Mouse (Mus musculus) heart, embryonic 14.5 days (tissue): Measurements from ENCODE around the gene Nedd1. TPM values are rescaled to one million over a fixed set of nuclear protein-coding genes. Genes with fewer than 3 reads are reported as not detected.

Experiments used
- ATAC-seq: fragments of 200-750 bp; cut with Nextera tagmentation; 2 replicates; pipeline ENCODE4 v1.8.0; 2017; ENCODE audit warnings: low read depth, moderate TSS enrichment; ENCODE audit not compliant: insufficient number of reproducible peaks, insufficient read depth, low FRiP score
- H3K27ac ChIP-seq, 2 experiments: fragments of 200-500 bp in 1 of 2; fragments of 300-500 bp in 1 of 2; sonication (generic) in 1 of 2; replicated peaks in 1 of 2; 2 replicates each; pipeline ENCODE4 v1.5.1; 2012 to 2014; ENCODE audit warnings: low read depth in 2 of 2, low read length in 2 of 2, control low read depth in 1 of 2, mild to moderate bottlenecking in 1 of 2, mixed read lengths in 1 of 2; ENCODE audit not compliant: control insufficient read depth in 1 of 2, insufficient read depth in 1 of 2
- H3K27me3 ChIP-seq: fragments of 300-500 bp; sonication (generic); 2 replicates; pipeline ENCODE4 v1.6.1; 2014; ENCODE audit warnings: mild to moderate bottlenecking, low read length, control low read depth; ENCODE audit not compliant: control insufficient read depth, insufficient read depth
- H3K36me3 ChIP-seq: fragments of 300-500 bp; sonication (generic); 2 replicates; pipeline ENCODE4 v1.6.1; 2014; ENCODE audit warnings: mild to moderate bottlenecking, control low read depth, low read length, mixed read lengths; ENCODE audit not compliant: control insufficient read depth, insufficient read depth
- H3K4me1 ChIP-seq, 2 experiments: fragments of 200-500 bp in 1 of 2; fragments of 300-500 bp in 1 of 2; sonication (generic) in 1 of 2; 2 replicates each; pipeline ENCODE4 v1.6.1; 2012 to 2014; ENCODE audit warnings: low read length in 2 of 2, control low read depth in 1 of 2, mixed read lengths in 1 of 2; ENCODE audit not compliant: control insufficient read depth in 2 of 2, insufficient read depth in 2 of 2
- H3K4me2 ChIP-seq: fragments of 300-500 bp; sonication (generic); 2 replicates; pipeline ENCODE4 v1.6.1; 2014; ENCODE audit warnings: mild to moderate bottlenecking, low read length
- H3K4me3 ChIP-seq, 2 experiments: fragments of 200-500 bp in 1 of 2; fragments of 300-500 bp in 1 of 2; sonication (generic) in 1 of 2; 2 replicates each; pipeline ENCODE4 v1.5.1; 2012 to 2014; ENCODE audit warnings: low read length in 2 of 2, mild to moderate bottlenecking in 2 of 2, control low read depth in 1 of 2, low read depth in 1 of 2, moderate library complexity in 1 of 2; ENCODE audit not compliant: control insufficient read depth in 1 of 2, insufficient read depth in 1 of 2
- H3K9ac ChIP-seq: fragments of 300-500 bp; sonication (generic); 2 replicates; pipeline ENCODE4 v1.6.1; 2014; ENCODE audit warnings: mild to moderate bottlenecking, low read length
- H3K9me3 ChIP-seq: fragments of 300-500 bp; sonication (generic); 2 replicates; pipeline ENCODE4 v1.6.1; 2016; ENCODE audit warnings: low read length, control low read depth; ENCODE audit not compliant: control insufficient read depth
- WGBS: fragments of 180-500 bp; shearing (Covaris S2); extraction: QIAGEN DNeasy Blood & Tissue Kit; methylation state at CpG from one replicate; pipeline ENCODE4 v1.1.7; 2014; 5-methylcytosine and 5-hydroxymethylcytosine counted together
- polyA plus RNA-seq: library from polyadenylated mRNA; unstranded; fragments of >200 nt; fragmentation: Nextera tagmentation; extraction: Ambion mirVana; gene quantifications from 2 replicates; pipeline ENCODE4 v1.2.1, GENCODE M21; 2014

The Nedd1 gene
- 43.0 and 45.6 TPM in 2 replicates for polyA plus RNA-seq

DNA sequence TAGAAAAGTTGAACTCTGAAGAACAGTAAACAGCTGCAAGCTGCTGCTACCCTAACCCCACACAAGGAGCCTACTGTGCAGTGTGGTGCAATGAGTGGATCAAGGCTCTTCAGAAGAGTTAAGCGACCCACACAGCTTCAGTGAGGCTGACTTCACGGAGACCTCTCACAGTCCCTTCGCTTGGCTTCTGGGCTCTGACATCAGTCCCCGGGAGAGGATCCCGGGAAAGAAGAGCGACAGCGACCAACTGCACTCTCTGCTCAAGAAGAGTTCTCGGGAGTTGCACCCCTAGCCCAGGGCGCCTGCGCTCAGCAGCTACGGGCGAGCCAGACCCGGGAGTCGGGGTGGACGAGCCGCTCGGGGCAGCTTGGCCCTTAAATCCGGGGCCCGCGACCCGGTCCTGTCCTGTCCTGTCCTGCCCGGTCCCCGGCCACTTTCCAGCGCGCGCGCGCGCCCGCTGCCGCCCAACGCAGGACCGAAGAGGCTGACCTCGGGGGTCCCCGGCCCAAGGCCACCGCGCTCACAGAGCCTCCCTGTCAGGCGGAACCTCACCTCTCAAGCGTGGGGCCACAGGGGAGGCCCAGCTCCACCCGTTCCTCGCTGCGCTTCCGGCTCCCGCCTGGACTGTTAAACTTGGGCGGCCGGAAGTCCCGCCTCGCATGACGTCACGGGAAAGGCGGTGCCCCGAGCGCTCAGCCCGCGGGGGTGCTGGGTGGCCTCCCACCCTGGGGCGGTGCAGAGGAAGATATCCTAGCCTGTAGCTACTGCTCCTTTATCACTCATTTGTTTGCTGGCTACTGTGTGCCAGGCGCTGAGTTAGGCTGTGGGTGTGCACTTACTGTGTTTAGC is at the start of gene Nedd1:
Gene Nedd1 (minus strand): TSS at position 650 of the 849 bp plus-strand sequence.
- peak within 1 kb of the TSS; percentile 81 for H3K4me2 ChIP-seq

DNA sequence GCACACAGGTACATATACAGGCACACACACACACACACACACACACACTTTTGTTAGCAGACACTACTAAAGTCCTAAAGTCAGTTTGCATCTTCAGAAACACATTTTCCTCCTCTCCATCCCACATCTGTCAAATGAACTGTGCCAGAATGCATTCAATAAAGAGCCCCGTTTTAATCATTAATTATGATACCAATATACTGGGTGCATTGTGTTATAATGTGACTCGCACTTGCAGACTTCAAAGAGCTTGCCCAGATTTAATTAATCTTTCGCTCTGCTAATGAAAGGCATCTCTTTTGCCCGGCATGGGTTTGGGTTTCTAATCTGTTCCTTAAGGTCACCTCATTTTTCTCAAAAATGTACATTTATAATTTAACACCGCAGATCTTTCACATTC is 32.1 kb upstream of the Nedd1 start:
- H3K4me3 ChIP-seq, result no peak overlapping the region

More for the DNA sequence above, at the start of gene Nedd1:
- 0 out of 2 replicates have a peak, but pooled peaks cover 3% of the 10 kb centered on the region for H3K9me3 ChIP-seq
- peaks cover 7 to 15% of the 10 kb centered on the region in 2 experiments for H3K4me1 ChIP-seq
- peaks cover 10% of the 10 kb centered on the region for H3K36me3 ChIP-seq
- peak within 1 kb of the TSS; percentile 89 for H3K9ac ChIP-seq
- under 1% methylated on average over 57 of the region's 57 CpGs for WGBS
- H3K27me3 ChIP-seq, result no peaks in the 10 kb centered on the region
- peak; percentile 99 for ATAC-seq
- H3K27ac ChIP-seq, result peak within 1 kb of the TSS; percentile 90 to 91
- H3K4me3 ChIP-seq, result peak within 1 kb of the TSS; percentile 67 to 79

DNA sequence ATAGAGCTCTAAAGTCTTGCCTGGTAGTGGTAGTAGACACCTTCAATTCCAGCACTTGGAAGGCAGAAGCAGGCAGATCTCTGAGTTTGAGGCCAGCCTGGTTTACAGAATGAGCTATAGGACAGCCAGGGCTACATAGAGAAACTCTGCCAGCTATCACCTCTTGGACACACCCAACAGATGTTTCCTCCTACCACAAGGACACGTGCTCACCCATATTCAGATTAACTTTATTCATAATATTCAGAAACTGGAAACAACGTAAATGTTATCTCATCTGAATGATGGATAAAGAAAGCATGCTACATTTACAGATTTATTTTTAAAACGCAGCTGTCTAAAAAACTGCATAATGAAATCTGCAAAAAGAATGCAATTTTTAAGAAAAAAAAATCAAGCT is 8.1 kb upstream of the Nedd1 start:
- Histone ChIP-seq H3K36me3 (no peaks in the 10 kb centered on the region), H3K27ac (no peak overlapping the region), H3K4me1 (no peaks in the 10 kb centered on the region), H3K4me3 (no peak overlapping the region), H3K4me2 (no peak overlapping the region), H3K9ac (no peak overlapping the region), H3K27me3 (no peaks in the 10 kb centered on the region), H3K9me3 (0 out of 2 replicates have a peak, but pooled peaks cover 3% of the 10 kb centered on the region)
- WGBS, result 81% methylated on average over 3 of the region's 3 CpGs
- no peak for ATAC-seq

More for the DNA sequence above, 32.1 kb upstream of the Nedd1 start:
- no peak overlapping the region for H3K27ac ChIP-seq
- H3K9me3 ChIP-seq, result no peaks in the 10 kb centered on the region
- H3K36me3 ChIP-seq, result no peaks in the 10 kb centered on the region
- no peaks in the 10 kb centered on the region for H3K4me1 ChIP-seq
- 89% methylated on average over 5 of the region's 5 CpGs for WGBS
- ATAC-seq, result no peak
- H3K27me3 ChIP-seq, result no peaks in the 10 kb centered on the region
- no peak overlapping the region for H3K4me2 ChIP-seq
- no peak overlapping the region for H3K9ac ChIP-seq

- H3K4me1 ChIP-seq, result no peaks in the 10 kb centered on the region
Measured at GRCm38 (mm10) chr10:92728723-92729122, 6.5 kb upstream of the Nedd1 start.

GRCm38 (mm10) chr10:92722620-92722988 is 384 bp upstream of the Nedd1 start:
- Histone ChIP-seq H3K9me3 (0 out of 2 replicates have a peak, but pooled peaks cover 3% of the 10 kb centered on the region), H3K27me3 (no peaks in the 10 kb centered on the region), H3K27ac (peak overlapping the region; percentile 55 to 90), H3K4me3 (peak overlapping the region; percentile 67 to 79), H3K4me2 (peak overlapping the region; percentile 81), H3K36me3 (peaks cover 8% of the 10 kb centered on the region), H3K4me1 (peaks cover 7 to 9% of the 10 kb centered on the region in 2 experiments), H3K9ac (peak overlapping the region; percentile 89)
- ATAC-seq, result no peak
- 46% methylated on average over 5 of the region's 5 CpGs for WGBS

More at GRCm38 (mm10) chr10:92728723-92729122, 6.5 kb upstream of the Nedd1 start:
- Histone ChIP-seq H3K4me3 (no peak overlapping the region), H3K4me2 (no peak overlapping the region), H3K9me3 (0 out of 2 replicates have a peak, but pooled peaks cover 3% of the 10 kb centered on the region), H3K9ac (no peak overlapping the region), H3K27me3 (no peaks in the 10 kb centered on the region), H3K27ac (no peak overlapping the region), H3K36me3 (no peaks in the 10 kb centered on the region)
- 66% methylated on average over 3 of the region's 3 CpGs for WGBS
- no peak for ATAC-seq

DNA sequence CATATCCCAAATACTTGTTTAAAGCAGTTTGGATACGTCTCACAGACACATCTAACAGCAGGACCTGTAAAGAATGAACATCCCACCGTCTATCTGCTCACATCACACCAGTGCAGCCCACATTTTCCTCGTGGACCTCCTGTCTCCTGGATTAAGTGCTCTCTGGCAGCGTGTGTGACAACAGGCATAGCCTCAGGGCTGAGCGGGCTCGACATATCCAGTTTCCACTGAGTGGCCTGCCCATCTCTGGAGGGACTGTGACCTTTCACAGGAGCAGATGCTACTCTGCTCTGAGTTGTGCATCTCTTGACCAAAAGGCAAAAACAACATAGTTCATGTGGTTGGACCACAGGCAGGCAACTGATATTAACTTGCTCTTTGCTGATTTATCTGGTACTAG is 23.2 kb downstream of the Nedd1 start:
- Histone ChIP-seq H3K4me3 (no peak overlapping the region), H3K27ac (no peak overlapping the region), H3K36me3 (peaks cover 83% of the 10 kb centered on the region), H3K27me3 (no peaks in the 10 kb centered on the region), H3K9ac (no peak overlapping the region), H3K4me2 (no peak overlapping the region), H3K9me3 (no peaks in the 10 kb centered on the region), H3K4me1 (no peaks in the 10 kb centered on the region)
- ATAC-seq, result no peak
- WGBS, result 73% methylated on average over 6 of the region's 6 CpGs

DNA sequence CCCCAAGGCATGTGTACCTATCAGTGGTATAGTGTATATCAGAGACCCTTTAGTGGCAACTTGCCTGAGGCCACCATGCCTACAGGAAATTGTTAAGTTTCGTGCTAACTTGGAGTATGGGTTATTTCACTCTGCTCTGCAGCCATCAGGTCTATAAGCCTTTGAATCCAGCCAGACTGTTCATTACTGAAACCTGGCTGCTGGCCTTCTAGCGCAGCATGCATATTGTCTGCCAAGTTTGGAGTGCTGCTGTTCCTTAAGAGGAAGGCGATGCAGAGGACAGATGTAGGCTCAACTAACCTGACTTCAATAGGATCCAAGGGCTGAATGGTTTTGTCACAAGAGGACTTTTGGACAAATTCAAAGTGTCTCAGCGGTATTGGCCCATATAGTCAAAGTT is 47.2 kb downstream of the Nedd1 start:
- H3K4me2 ChIP-seq, result no peak overlapping the region
- no peaks in the 10 kb centered on the region for H3K36me3 ChIP-seq
- ATAC-seq, result no peak
- no peak overlapping the region for H3K27ac ChIP-seq
- no peak overlapping the region for H3K9ac ChIP-seq
- H3K4me3 ChIP-seq, result no peak overlapping the region
- no peaks in the 10 kb centered on the region for H3K9me3 ChIP-seq
- H3K27me3 ChIP-seq, result no peaks in the 10 kb centered on the region
- no peaks in the 10 kb centered on the region for H3K4me1 ChIP-seq
- 91% methylated on average over 4 of the region's 4 CpGs for WGBS
